Mouse (Mus musculus): ENCODE data around the gene Actn4. TPM values are rescaled to one million over a fixed set of nuclear protein-coding genes. Genes with fewer than 3 reads are reported as not detected.

Gene Actn4
- polyA plus RNA-seq, 1 experiment from 2014 or later: 141 TPM

- H3K4me2 ChIP-seq: no peak overlapping the region
- no peak overlapping the region for H3K9ac ChIP-seq (ENCODE audit: low read length)
- whole genome bisulfite sequencing: 77% methylated on average over 3 of the region's 3 CpGs
- H3K27ac ChIP-seq (ENCODE audit: low read depth, low read length): no peak overlapping the region
- H3K36me3 ChIP-seq (ENCODE audit: control insufficient read depth, insufficient read depth, low read length): no peaks in the 10 kb centered on the region
- no peaks in the 10 kb centered on the region for H3K27me3 ChIP-seq (ENCODE audit: control insufficient read depth, insufficient read depth, low read length)
- no peak overlapping the region for H3K4me3 ChIP-seq (ENCODE audit: low read depth, low read length)
- DNase-seq (ENCODE audit: low spot score, missing footprints) (no peak), ATAC-seq (ENCODE audit: low FRiP score) (no peak)
- H3K9me3 ChIP-seq (ENCODE audit: control insufficient read depth, low read length): no peaks in the 10 kb centered on the region
- peaks cover 26% of the 10 kb centered on the region for H3K4me1 ChIP-seq (ENCODE audit: control insufficient read depth, insufficient read depth, low read length)
Observed at GRCm38 (mm10) chr7:28963399-28963923, 1.3 kb upstream of the Actn4 start.

- H3K4me2 ChIP-seq: peak overlapping the region; percentile 65
- H3K27me3 ChIP-seq (ENCODE audit: control insufficient read depth, insufficient read depth, low read length): no peaks in the 10 kb centered on the region
- peak overlapping the region; percentile 15 for H3K27ac ChIP-seq (ENCODE audit: low read depth, low read length)
- H3K4me1 ChIP-seq (ENCODE audit: control insufficient read depth, insufficient read depth, low read length): peaks cover 28% of the 10 kb centered on the region
- WGBS: 0% methylated on average over 7 of the region's 7 CpGs
- DNase-seq (ENCODE audit: low spot score, missing footprints): peak; percentile 91
- H3K4me3 ChIP-seq (ENCODE audit: low read depth, low read length): peak overlapping the region; percentile 99
- H3K9ac ChIP-seq (ENCODE audit: low read length): peak overlapping the region; percentile 85
- H3K36me3 ChIP-seq (ENCODE audit: control insufficient read depth, insufficient read depth, low read length): no peaks in the 10 kb centered on the region
- no peaks in the 10 kb centered on the region for H3K9me3 ChIP-seq (ENCODE audit: control insufficient read depth, low read length)
- no peak for ATAC-seq (ENCODE audit: low FRiP score)
Observed at GRCm38 (mm10) chr7:28961584-28961926, 585 bp downstream of the Actn4 start.

GRCm38 (mm10) chr7:28960354-28961046 lies 1.6 kb downstream of the Actn4 start:
- WGBS: 33% methylated on average over 9 of the region's 9 CpGs
- ATAC-seq (ENCODE audit: low FRiP score): no peak
- no peaks in the 10 kb centered on the region for H3K36me3 ChIP-seq (ENCODE audit: control insufficient read depth, insufficient read depth, low read length)
- H3K4me1 ChIP-seq (ENCODE audit: control insufficient read depth, insufficient read depth, low read length): peaks cover 28% of the 10 kb centered on the region
- peak overlapping the region; percentile 99 for H3K4me3 ChIP-seq (ENCODE audit: low read depth, low read length)
- H3K27me3 ChIP-seq (ENCODE audit: control insufficient read depth, insufficient read depth, low read length): no peaks in the 10 kb centered on the region
- no peak for DNase-seq (ENCODE audit: low spot score, missing footprints)
- peak overlapping the region; percentile 65 for H3K4me2 ChIP-seq
- H3K9me3 ChIP-seq (ENCODE audit: control insufficient read depth, low read length): no peaks in the 10 kb centered on the region
- peak overlapping the region; percentile 85 for H3K9ac ChIP-seq (ENCODE audit: low read length)
- H3K27ac ChIP-seq (ENCODE audit: low read depth, low read length): no peak overlapping the region

- H3K36me3 ChIP-seq (ENCODE audit: control insufficient read depth, insufficient read depth, low read length): no peaks in the 10 kb centered on the region
- H3K4me1 ChIP-seq (ENCODE audit: control insufficient read depth, insufficient read depth, low read length): peaks cover 32% of the 10 kb centered on the region
- peak overlapping the region; percentile 65 for H3K4me2 ChIP-seq
- DNase-seq (ENCODE audit: low spot score, missing footprints): no peak
- H3K27ac ChIP-seq (ENCODE audit: low read depth, low read length): no peak overlapping the region
- no peaks in the 10 kb centered on the region for H3K9me3 ChIP-seq (ENCODE audit: control insufficient read depth, low read length)
- peak overlapping the region; percentile 99 for H3K4me3 ChIP-seq (ENCODE audit: low read depth, low read length)
- no peak for ATAC-seq (ENCODE audit: low FRiP score)
- WGBS: 50% methylated on average over 6 of the region's 6 CpGs
- H3K9ac ChIP-seq (ENCODE audit: low read length): peak overlapping the region; percentile 85
- no peaks in the 10 kb centered on the region for H3K27me3 ChIP-seq (ENCODE audit: control insufficient read depth, insufficient read depth, low read length)
Observed at GRCm38 (mm10) chr7:28959505-28960045, 2.6 kb downstream of the Actn4 start.

- Histone ChIP-seq H3K36me3 (ENCODE audit: control insufficient read depth, insufficient read depth, low read length) (no peaks in the 10 kb centered on the region), H3K27ac (ENCODE audit: low read depth, low read length) (no peak overlapping the region), H3K9me3 (ENCODE audit: control insufficient read depth, low read length) (no peaks in the 10 kb centered on the region), H3K4me1 (ENCODE audit: control insufficient read depth, insufficient read depth, low read length) (peaks cover 36% of the 10 kb centered on the region), H3K4me2 (no peak overlapping the region), H3K27me3 (ENCODE audit: control insufficient read depth, insufficient read depth, low read length) (no peaks in the 10 kb centered on the region), H3K9ac (ENCODE audit: low read length) (no peak overlapping the region), H3K4me3 (ENCODE audit: low read depth, low read length) (no peak overlapping the region)
- ATAC-seq (ENCODE audit: low FRiP score) (no peak), DNase-seq (ENCODE audit: low spot score, missing footprints) (no peak)
- 68% methylated on average over 1 of the region's 1 CpGs for WGBS
Observed at GRCm38 (mm10) chr7:28958770-28959169, 3.4 kb downstream of the Actn4 start.

- 84% methylated on average over 1 of the region's 1 CpGs for WGBS
- H3K4me2 ChIP-seq: no peak overlapping the region
- no peak overlapping the region for H3K27ac ChIP-seq (ENCODE audit: low read depth, low read length)
- H3K36me3 ChIP-seq (ENCODE audit: control insufficient read depth, insufficient read depth, low read length): no peaks in the 10 kb centered on the region
- no peak for ATAC-seq (ENCODE audit: low FRiP score)
- no peak overlapping the region for H3K9ac ChIP-seq (ENCODE audit: low read length)
- peaks cover 42% of the 10 kb centered on the region for H3K4me1 ChIP-seq (ENCODE audit: control insufficient read depth, insufficient read depth, low read length)
- H3K4me3 ChIP-seq (ENCODE audit: low read depth, low read length): no peak overlapping the region
- DNase-seq (ENCODE audit: low spot score, missing footprints): no peak
- H3K9me3 ChIP-seq (ENCODE audit: control insufficient read depth, low read length): no peaks in the 10 kb centered on the region
- no peaks in the 10 kb centered on the region for H3K27me3 ChIP-seq (ENCODE audit: control insufficient read depth, insufficient read depth, low read length)
Observed at GRCm38 (mm10) chr7:28957997-28958725, 4.0 kb downstream of the Actn4 start.

GRCm38 (mm10) chr7:28957286-28957685 lies 4.9 kb downstream of the Actn4 start:
- ATAC-seq (ENCODE audit: low FRiP score) (no peak), DNase-seq (ENCODE audit: low spot score, missing footprints) (no peak)
- H3K4me2 ChIP-seq: no peak overlapping the region
- H3K27me3 ChIP-seq (ENCODE audit: control insufficient read depth, insufficient read depth, low read length): no peaks in the 10 kb centered on the region
- H3K9me3 ChIP-seq (ENCODE audit: control insufficient read depth, low read length): no peaks in the 10 kb centered on the region
- H3K36me3 ChIP-seq (ENCODE audit: control insufficient read depth, insufficient read depth, low read length): no peaks in the 10 kb centered on the region
- no peak overlapping the region for H3K9ac ChIP-seq (ENCODE audit: low read length)
- no peak overlapping the region for H3K4me3 ChIP-seq (ENCODE audit: low read depth, low read length)
- H3K4me1 ChIP-seq (ENCODE audit: control insufficient read depth, insufficient read depth, low read length): peaks cover 48% of the 10 kb centered on the region
- 92% methylated on average over 6 of the region's 6 CpGs for WGBS
- H3K27ac ChIP-seq (ENCODE audit: low read depth, low read length): no peak overlapping the region

GRCm38 (mm10) chr7:28956270-28956669 lies 5.9 kb downstream of the Actn4 start:
- Histone ChIP-seq H3K9me3 (ENCODE audit: control insufficient read depth, low read length) (no peaks in the 10 kb centered on the region), H3K27me3 (ENCODE audit: control insufficient read depth, insufficient read depth, low read length) (no peaks in the 10 kb centered on the region), H3K27ac (ENCODE audit: low read depth, low read length) (no peak overlapping the region), H3K9ac (ENCODE audit: low read length) (no peak overlapping the region), H3K4me3 (ENCODE audit: low read depth, low read length) (no peak overlapping the region), H3K4me2 (no peak overlapping the region), H3K4me1 (ENCODE audit: control insufficient read depth, insufficient read depth, low read length) (peaks cover 47% of the 10 kb centered on the region), H3K36me3 (ENCODE audit: control insufficient read depth, insufficient read depth, low read length) (no peaks in the 10 kb centered on the region)
- no peak for ATAC-seq (ENCODE audit: low FRiP score)
- DNase-seq (ENCODE audit: low spot score, missing footprints): no peak
- WGBS: 94% methylated on average over 1 of the region's 1 CpGs

- no peak for DNase-seq (ENCODE audit: low spot score, missing footprints)
Observed at GRCm38 (mm10) chr7:28955295-28955897, 6.7 kb downstream of the Actn4 start.

More at GRCm38 (mm10) chr7:28955295-28955897, 6.7 kb downstream of the Actn4 start:
- no peaks in the 10 kb centered on the region for H3K27me3 ChIP-seq (ENCODE audit: control insufficient read depth, insufficient read depth, low read length)
- peaks cover 39% of the 10 kb centered on the region for H3K4me1 ChIP-seq (ENCODE audit: control insufficient read depth, insufficient read depth, low read length)
- no peaks in the 10 kb centered on the region for H3K36me3 ChIP-seq (ENCODE audit: control insufficient read depth, insufficient read depth, low read length)
- no peak overlapping the region for H3K9ac ChIP-seq (ENCODE audit: low read length)
- no peak overlapping the region for H3K4me2 ChIP-seq
- no peak overlapping the region for H3K4me3 ChIP-seq (ENCODE audit: low read depth, low read length)
- 67% methylated on average over 5 of the region's 5 CpGs for WGBS
- no peaks in the 10 kb centered on the region for H3K9me3 ChIP-seq (ENCODE audit: control insufficient read depth, low read length)
- H3K27ac ChIP-seq (ENCODE audit: low read depth, low read length): no peak overlapping the region
- ATAC-seq (ENCODE audit: low FRiP score): no peak
